Mouse (Mus musculus) CH12.LX (cell line): ENCODE data around the gene Tspyl3. TPM values are rescaled to one million over a fixed set of nuclear protein-coding genes. Genes with fewer than 3 reads are reported as not detected.

Experiments
- DNase-seq: peaks from one replicate; pipeline ENCODE4 v3.0.0-alpha.2; 2013; ENCODE audit errors: extremely low read depth
- H3K27ac ChIP-seq: 2 replicates; pipeline ENCODE4 v1.5.1; 2012; ENCODE audit warnings: low read depth, mild to moderate bottlenecking, control low read depth, moderate library complexity; ENCODE audit not compliant: insufficient read depth
- H3K27me3 ChIP-seq: replicated peaks from 2 replicates; pipeline ENCODE3; 2012; ENCODE audit warnings: inconsistent platforms
- H3K36me3 ChIP-seq, 2 experiments: replicated peaks in 1 of 2; 2 replicates each; pipeline versions ENCODE3 to v1.6.1; 2012; ENCODE audit warnings: inconsistent platforms in 1 of 2, low read length in 1 of 2, mild to moderate bottlenecking in 1 of 2, mixed read lengths in 1 of 2, moderate library complexity in 1 of 2; ENCODE audit not compliant: control insufficient read depth in 1 of 2, insufficient read depth in 1 of 2
- H3K4me1 ChIP-seq, 2 experiments: 2 replicates each; pipeline ENCODE4 v1.6.1; 2012; ENCODE audit warnings: inconsistent platforms in 1 of 2, moderate library complexity in 1 of 2; ENCODE audit not compliant: insufficient read depth in 2 of 2, control insufficient read depth in 1 of 2
- H3K4me2 ChIP-seq: 2 replicates; pipeline ENCODE4 v1.6.1; 2012; ENCODE audit warnings: low read depth, mild to moderate bottlenecking, control low read depth; ENCODE audit not compliant: poor library complexity, insufficient read depth, severe bottlenecking
- H3K4me3 ChIP-seq, 3 experiments: fragments of 150-350 bp in 1 of 3; sonication (generic) in 1 of 3; replicated peaks in 1 of 3; 2 replicates each; pipeline versions ENCODE3 to v1.5.1; 2011 to 2012; ENCODE audit warnings: low read depth in 2 of 3, low read length in 2 of 3, mild to moderate bottlenecking in 2 of 3, moderate library complexity in 2 of 3, control low read depth in 1 of 3, improper control_type of control experiment in 1 of 3, inconsistent platforms in 1 of 3, mixed read lengths in 1 of 3; ENCODE audit not compliant: poor library complexity in 1 of 3
- H3K79me2 ChIP-seq: replicated peaks from 2 replicates; pipeline ENCODE4 v1.6.1; 2012; ENCODE audit warnings: mild to moderate bottlenecking, moderate library complexity; ENCODE audit not compliant: control insufficient read depth, poor library complexity, insufficient read depth, severe bottlenecking; ENCODE audit errors: extremely low read depth
- H3K9ac ChIP-seq: 2 replicates; pipeline ENCODE4 v1.6.1; 2012; ENCODE audit warnings: low read depth, mild to moderate bottlenecking, control low read depth, moderate library complexity; ENCODE audit not compliant: insufficient read depth
- H3K9me3 ChIP-seq: replicated peaks from 2 replicates; pipeline ENCODE3; 2012; ENCODE audit warnings: low read length, inconsistent platforms, mixed read lengths
- BHLHE40 ChIP-seq: IDR thresholded peaks from 2 replicates; pipeline ENCODE4 v1.6.1; 2011; ENCODE audit warnings: mild to moderate bottlenecking, low read depth, low read length, improper control_type of control experiment
- CHD1 ChIP-seq: IDR thresholded peaks from 2 replicates; pipeline ENCODE4 v1.6.1; 2012; ENCODE audit warnings: low read depth, low read length, improper control_type of control experiment, inconsistent platforms
- CHD2 ChIP-seq: IDR thresholded peaks from 2 replicates; pipeline ENCODE4 v1.6.1; 2011; ENCODE audit warnings: low read length, improper control_type of control experiment
- EP300 ChIP-seq: IDR thresholded peaks from 2 replicates; pipeline ENCODE4 v1.6.1; 2011; ENCODE audit warnings: low read length, improper control_type of control experiment
- ETS1 ChIP-seq: conservative IDR thresholded peaks from 2 replicates; pipeline ENCODE4 v1.6.1; 2012; ENCODE audit warnings: low read depth, mild to moderate bottlenecking, inconsistent platforms, low read length, improper control_type of control experiment, moderate library complexity
- HCFC1 ChIP-seq: IDR thresholded peaks from 2 replicates; pipeline ENCODE4 v1.6.1; 2012; ENCODE audit warnings: low read depth, mild to moderate bottlenecking, inconsistent platforms, low read length, improper control_type of control experiment
- JUN ChIP-seq: IDR thresholded peaks from 2 replicates; pipeline ENCODE4 v1.6.1; 2011; ENCODE audit warnings: low read depth, mild to moderate bottlenecking, low read length, improper control_type of control experiment, moderate library complexity; ENCODE audit not compliant: insufficient read depth
- JUND ChIP-seq: conservative IDR thresholded peaks from 2 replicates; pipeline ENCODE4 v1.6.1; 2011; ENCODE audit warnings: low read depth, low read length, improper control_type of control experiment
- MAFK ChIP-seq: IDR thresholded peaks from 2 replicates; pipeline ENCODE4 v1.6.1; 2011; ENCODE audit warnings: low read length, improper control_type of control experiment; ENCODE audit not compliant: insufficient replicate concordance
- MAX ChIP-seq: IDR thresholded peaks from 2 replicates; pipeline ENCODE4 v1.6.1; 2011; ENCODE audit warnings: low read length, improper control_type of control experiment
- MEF2A ChIP-seq: IDR thresholded peaks from 2 replicates; pipeline ENCODE4 v1.6.1; 2014; ENCODE audit warnings: low read depth, mild to moderate bottlenecking, inconsistent platforms, low read length, improper control_type of control experiment, borderline replicate concordance
- MYC ChIP-seq: IDR thresholded peaks from 2 replicates; pipeline ENCODE4 v1.6.1; 2011; ENCODE audit warnings: low read depth, mild to moderate bottlenecking, improper control_type of control experiment, low read length
- NELFE ChIP-seq: IDR thresholded peaks from 2 replicates; pipeline ENCODE4 v1.6.1; 2011; ENCODE audit warnings: low read depth, low read length, improper control_type of control experiment
- POLR2A ChIP-seq: IDR thresholded peaks from 2 replicates; pipeline ENCODE4 v1.6.1; 2011; ENCODE audit warnings: low read depth, mild to moderate bottlenecking, improper control_type of control experiment, low read length
- RAD21 ChIP-seq: IDR thresholded peaks from 2 replicates; pipeline ENCODE4 v1.6.1; 2011; ENCODE audit warnings: low read depth, mild to moderate bottlenecking, low read length, improper control_type of control experiment, moderate library complexity
- SIN3A ChIP-seq: IDR thresholded peaks from 2 replicates; pipeline ENCODE4 v1.6.1; 2012; ENCODE audit warnings: low read length, improper control_type of control experiment, inconsistent platforms
- SMC3 ChIP-seq: IDR thresholded peaks from 2 replicates; pipeline ENCODE4 v1.6.1; 2011; ENCODE audit warnings: low read depth, low read length, improper control_type of control experiment
- TCF12 ChIP-seq: IDR thresholded peaks from 2 replicates; pipeline ENCODE4 v1.6.1; 2014; ENCODE audit warnings: low read depth, mild to moderate bottlenecking, inconsistent platforms, low read length, improper control_type of control experiment
- UBTF ChIP-seq: IDR thresholded peaks from 2 replicates; pipeline ENCODE4 v1.6.1; 2012; ENCODE audit warnings: low read depth, mild to moderate bottlenecking, inconsistent platforms, low read length, improper control_type of control experiment, moderate library complexity
- USF1 ChIP-seq: IDR thresholded peaks from 2 replicates; pipeline ENCODE4 v1.6.1; 2014; ENCODE audit warnings: low read depth, mild to moderate bottlenecking, inconsistent platforms, low read length, improper control_type of control experiment
- USF2 ChIP-seq: conservative IDR thresholded peaks from 2 replicates; pipeline ENCODE4 v1.6.1; 2011; ENCODE audit warnings: low read depth, low read length, improper control_type of control experiment
- ZMIZ1 ChIP-seq: IDR thresholded peaks from 2 replicates; pipeline ENCODE4 v1.6.1; 2012; ENCODE audit warnings: low read depth, mild to moderate bottlenecking, inconsistent platforms, low read length, improper control_type of control experiment
- ZNF384 ChIP-seq: IDR thresholded peaks from 2 replicates; pipeline ENCODE4 v1.6.1; 2012; ENCODE audit warnings: low read depth, low read length, improper control_type of control experiment, inconsistent platforms
- dilution Hi-C: fragments of 300-500 bp; cut with MboI; formaldehyde crosslinking; loops from 2 replicates; pipeline ENCODE4 v1.14.3; 2020; ENCODE audit warnings: low sequenced_read_pairs; ENCODE audit not compliant: extremely low pct_unique_long_range_greater_than_20kb, extremely low pct_ligation_motif_present
- in situ Hi-C: fragments of 300-500 bp; cut with MboI; formaldehyde crosslinking; loops from 3 replicates; pipeline ENCODE4 v1.14.3; 2019; ENCODE audit warnings: low sequenced_read_pairs, low pct_ligation_motif_present, low pct_unique_long_range_greater_than_20kb, mixed read lengths
- polyA plus RNA-seq: library from polyadenylated mRNA; unstranded; fragments of >175 nt; gene quantifications from 2 replicates; pipeline ENCODE4 v1.2.1, GENCODE M21; 2012; ENCODE audit warnings: low read depth; ENCODE audit not compliant: insufficient read length
- total RNA-seq, 2 experiments: library from RNA; depleted of rRNA; stranded (reverse); fragments of 300-350 nt in 1 of 2; fragments of >200 nt in 1 of 2; gene quantifications; 2 replicates each; pipeline ENCODE4 v1.2.3; 2012 to 2014

Tspyl3 gene
- total and polyA plus RNA-seq, 3 experiments, result 9.6 to 16.5 (median 12.1) TPM

DNA sequence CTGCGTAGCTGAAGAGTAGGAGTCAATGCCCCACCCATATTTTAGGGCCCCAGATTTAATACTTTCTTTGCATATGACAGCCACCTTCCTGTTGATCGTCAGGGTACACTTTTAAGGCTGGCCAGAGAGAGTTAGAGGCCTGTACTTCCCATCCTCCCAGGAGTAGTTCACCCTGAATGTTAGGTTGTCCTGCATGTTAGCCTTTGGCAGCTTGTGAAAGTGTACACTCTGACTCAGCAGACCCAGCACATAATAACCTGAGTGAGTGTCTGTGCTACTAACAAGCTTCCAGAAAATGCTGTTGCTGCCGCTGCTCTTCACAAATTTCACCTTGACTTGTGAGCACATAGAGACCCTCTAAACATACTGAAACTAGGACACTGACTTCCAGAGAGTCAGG is 48.1 kb downstream of the Tspyl3 start:
- no peak for TF ChIP-seq SMC3
- TF ChIP-seq SIN3A, result no peak
- TF ChIP-seq ZNF384, result no peak
- TF ChIP-seq USF2, result no peak
- Histone ChIP-seq H3K79me2 (peaks cover 29% of the 10 kb centered on the region), H3K4me1 (peaks cover 7 to 27% of the 10 kb centered on the region in 2 experiments), H3K4me3 (no peak overlapping the region), H3K9me3 (no peaks in the 10 kb centered on the region), H3K27me3 (no peaks in the 10 kb centered on the region), H3K4me2 (no peak overlapping the region), H3K36me3 (peaks cover 27 to 69% of the 10 kb centered on the region in 2 experiments), H3K27ac (no peak overlapping the region), H3K9ac (no peak overlapping the region)
- dilution Hi-C loops, result no loop called here
- in situ Hi-C loops, result no loop called here
- no peak for DNase-seq

DNA sequence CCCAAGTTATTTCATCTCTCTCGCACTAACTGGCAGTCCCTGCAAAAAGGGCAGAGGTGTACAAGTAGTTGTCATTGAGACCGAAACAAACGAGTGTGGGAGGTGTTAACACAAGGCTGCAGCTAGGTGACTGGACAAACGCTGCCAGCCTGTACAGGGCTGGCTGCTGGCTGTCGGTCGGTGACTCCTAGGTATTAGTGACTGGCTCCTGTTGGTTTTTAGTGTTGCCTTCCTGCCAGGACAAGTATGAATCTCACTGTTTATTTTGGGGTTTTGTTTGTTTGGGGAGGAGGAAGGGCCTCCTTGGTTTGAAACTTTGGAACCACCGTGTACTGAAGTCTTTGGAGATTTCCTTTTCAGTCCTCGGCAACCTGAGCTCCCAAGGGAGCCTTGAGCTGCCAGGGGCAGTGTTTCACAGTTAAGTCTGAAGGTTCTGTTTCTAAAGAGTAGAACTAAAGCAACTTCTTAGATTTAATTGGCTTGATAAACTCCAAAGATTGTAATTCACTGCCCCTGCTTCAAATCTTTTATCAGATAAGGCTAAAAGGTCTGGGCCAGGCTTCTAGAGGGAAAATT is 49.2 kb downstream of the Tspyl3 start:
- H3K4me1 ChIP-seq, result peaks cover 7 to 27% of the 10 kb centered on the region in 2 experiments
- H3K4me3 ChIP-seq, result no peak overlapping the region
- dilution Hi-C loops (no loop called here), in situ Hi-C loops (no loop called here)
- H3K9ac ChIP-seq, result no peak overlapping the region
- H3K36me3 ChIP-seq, result peaks cover 24 to 67% of the 10 kb centered on the region in 2 experiments
- no peaks in the 10 kb centered on the region for H3K9me3 ChIP-seq
- H3K79me2 ChIP-seq, result peaks cover 34% of the 10 kb centered on the region
- TF ChIP-seq SMC3 (no peak), HCFC1 (no peak), MYC (no peak), EP300 (no peak), NELFE (no peak), ETS1 (no peak), CHD2 (no peak), MAFK (no peak), USF1 (no peak), MAX (no peak), CHD1 (no peak), JUN (no peak), JUND (no peak), BHLHE40 (no peak), POLR2A (no peak), MEF2A (no peak), ZMIZ1 (no peak), RAD21 (no peak), UBTF (no peak), TCF12 (no peak)
- H3K4me2 ChIP-seq, result no peak overlapping the region
- no peak for DNase-seq
- no peak overlapping the region for H3K27ac ChIP-seq
- no peaks in the 10 kb centered on the region for H3K27me3 ChIP-seq

Other genes starting within 250 kb of the Tspyl3 start
- gene Pdrg1, start 210.0 kb downstream of the Tspyl3 start, total RNA-seq (2012; rRNA removed), result 50.9 and 65.1 TPM in 2 replicates
- gene Pdrg1, start 210.0 kb downstream of the Tspyl3 start, total RNA-seq (2014; rRNA removed), result 24.5 and 26.1 TPM in 2 replicates
- 54.9 and 56.4 TPM in 2 replicates for gene Pdrg1, start 210.0 kb downstream of the Tspyl3 start, polyA plus RNA-seq
- not detected in 2 replicates for gene Xkr7, start 193.6 kb downstream of the Tspyl3 start, total RNA-seq (2012; rRNA removed)
- not detected in 2 replicates for gene Xkr7, start 193.6 kb downstream of the Tspyl3 start, total RNA-seq (2014; rRNA removed)
- gene Xkr7, start 193.6 kb downstream of the Tspyl3 start, polyA plus RNA-seq, result not detected in 2 replicates
- not detected in 2 replicates for gene Ccm2l, start 159.5 kb downstream of the Tspyl3 start, total RNA-seq (2012; rRNA removed)
- gene Ccm2l, start 159.5 kb downstream of the Tspyl3 start, total RNA-seq (2014; rRNA removed), result not detected in 2 replicates
- gene Ccm2l, start 159.5 kb downstream of the Tspyl3 start, polyA plus RNA-seq, result not detected in 2 replicates
- 0.08 and 0.17 TPM in 2 replicates for gene Hck, start 117.0 kb downstream of the Tspyl3 start, total RNA-seq (2012; rRNA removed)
- gene Hck, start 117.0 kb downstream of the Tspyl3 start, total RNA-seq (2014; rRNA removed), result 0.68 and 0.78 TPM in 2 replicates
- 0.60 and 0.63 TPM in 2 replicates for gene Hck, start 117.0 kb downstream of the Tspyl3 start, polyA plus RNA-seq
- 29.0 and 30.4 TPM in 2 replicates for gene Tm9sf4, start 64.1 kb downstream of the Tspyl3 start, total RNA-seq (2012; rRNA removed)
- gene Tm9sf4, start 64.1 kb downstream of the Tspyl3 start, total RNA-seq (2014; rRNA removed), result 13.3 and 13.6 TPM in 2 replicates
- 43.0 and 51.1 TPM in 2 replicates for gene Tm9sf4, start 64.1 kb downstream of the Tspyl3 start, polyA plus RNA-seq
- gene Plagl2, start 16.0 kb upstream of the Tspyl3 start, total RNA-seq (2012; rRNA removed), result 11.5 and 18.0 TPM in 2 replicates
- gene Plagl2, start 16.0 kb upstream of the Tspyl3 start, total RNA-seq (2014; rRNA removed), result 5.1 and 8.1 TPM in 2 replicates
- 36.6 and 52.7 TPM in 2 replicates for gene Plagl2, start 16.0 kb upstream of the Tspyl3 start, polyA plus RNA-seq
- gene Pofut1, start 16.1 kb upstream of the Tspyl3 start, total RNA-seq (2012; rRNA removed), result 20.4 and 25.6 TPM in 2 replicates
- 19.4 and 22.8 TPM in 2 replicates for gene Pofut1, start 16.1 kb upstream of the Tspyl3 start, total RNA-seq (2014; rRNA removed)
- 15.0 and 15.6 TPM in 2 replicates for gene Pofut1, start 16.1 kb upstream of the Tspyl3 start, polyA plus RNA-seq
- 9.9 and 10.6 TPM in 2 replicates for gene Kif3b, start 66.0 kb upstream of the Tspyl3 start, total RNA-seq (2012; rRNA removed)
- gene Kif3b, start 66.0 kb upstream of the Tspyl3 start, total RNA-seq (2014; rRNA removed), result 8.5 and 9.1 TPM in 2 replicates
- 15.8 and 16.5 TPM in 2 replicates for gene Kif3b, start 66.0 kb upstream of the Tspyl3 start, polyA plus RNA-seq
- 18.0 and 19.0 TPM in 2 replicates for gene Asxl1, start 120.4 kb upstream of the Tspyl3 start, total RNA-seq (2012; rRNA removed)
- gene Asxl1, start 120.4 kb upstream of the Tspyl3 start, total RNA-seq (2014; rRNA removed), result 12.7 and 13.2 TPM in 2 replicates
- 28.3 and 31.1 TPM in 2 replicates for gene Asxl1, start 120.4 kb upstream of the Tspyl3 start, polyA plus RNA-seq